Mouse (Mus musculus) heart, adult 2 months (tissue): Measurements from ENCODE around the gene Sema5a. TPM values are rescaled to one million over a fixed set of nuclear protein-coding genes. Genes with fewer than 3 reads are reported as not detected.
A peak's percentile ranks its signal among the peaks of the same experiment; 100 is the strongest.

ENCODE experiments used
- DNase-seq, 2 experiments: peaks; one replicate each; pipeline ENCODE4 v3.0.0; 2021
- H3K27ac ChIP-seq: fragments of 200-600 bp; 2 replicates; pipeline ENCODE4 v1.8.1; 2022
- H3K27me3 ChIP-seq: fragments of 200-500 bp; 2 replicates; pipeline ENCODE4 v1.6.1; 2012; ENCODE audit warnings: mild to moderate bottlenecking, low read length, inconsistent platforms, mixed read lengths; ENCODE audit not compliant: control insufficient read depth, insufficient read depth
- H3K36me3 ChIP-seq: fragments of 200-500 bp; 2 replicates; pipeline ENCODE4 v1.6.1; 2012; ENCODE audit warnings: low read length, inconsistent platforms; ENCODE audit not compliant: control insufficient read depth, insufficient read depth
- H3K4me1 ChIP-seq: fragments of 200-500 bp; 2 replicates; pipeline ENCODE4 v1.6.1; 2011; ENCODE audit warnings: low read length; ENCODE audit not compliant: control insufficient read depth, insufficient read depth
- H3K4me3 ChIP-seq: fragments of 200-600 bp; 2 replicates; pipeline ENCODE4 v1.8.1; 2022
- H3K79me2 ChIP-seq: fragments of 200-500 bp; replicated peaks from 2 replicates; pipeline ENCODE4 v1.6.1; 2012; ENCODE audit warnings: mild to moderate bottlenecking, inconsistent platforms, low read length, moderate library complexity, mixed read lengths; ENCODE audit not compliant: control insufficient read depth, insufficient read depth
- H3K9ac ChIP-seq: fragments of 200-500 bp; 2 replicates; pipeline ENCODE4 v1.6.1; 2012; ENCODE audit warnings: low read depth, mild to moderate bottlenecking, control low read depth, inconsistent platforms, low read length, mixed read lengths
- CTCF ChIP-seq: fragments of 200-600 bp; IDR thresholded peaks from 2 replicates; pipeline ENCODE4 v1.8.1; 2022; ENCODE audit warnings: antibody characterized with exemption, mild to moderate bottlenecking, moderate library complexity
- EP300 ChIP-seq: fragments of 200-500 bp; IDR thresholded peaks from 2 replicates; pipeline ENCODE4 v1.6.1; 2011; ENCODE audit warnings: low read depth, low read length, control low read depth; ENCODE audit not compliant: insufficient read depth
- POLR2A ChIP-seq: fragments of 200-500 bp; IDR thresholded peaks from 2 replicates; pipeline ENCODE4 v1.6.1; 2011; ENCODE audit warnings: mild to moderate bottlenecking, low read depth, low read length, control low read depth; ENCODE audit not compliant: insufficient read depth
- WGBS: fragments of 180-500 bp; shearing (Covaris S2); methylation state at CpG from one replicate; pipeline ENCODE4 v1.1.7; 2018; 5-methylcytosine and 5-hydroxymethylcytosine counted together
- intact Hi-C: fragments of 180-260 bp; cut with DNase I; formaldehyde crosslinking; loops from one replicate; pipeline ENCODE4 v1.15.1; 2025
- polyA plus RNA-seq: library from polyadenylated mRNA; depleted of rRNA; stranded (reverse); fragments of >200 nt; gene quantifications from 2 replicates; pipeline ENCODE4 v1.2.3, GENCODE M21; 2012
- total RNA-seq, 2 experiments: library from RNA; stranded (reverse); gene quantifications; 2 replicates each; pipeline ENCODE4 v1.2.3; 2021

Sema5a gene
- total and polyA plus RNA-seq, 3 experiments: 1.8 to 10.6 (median 7.9) TPM

DNA sequence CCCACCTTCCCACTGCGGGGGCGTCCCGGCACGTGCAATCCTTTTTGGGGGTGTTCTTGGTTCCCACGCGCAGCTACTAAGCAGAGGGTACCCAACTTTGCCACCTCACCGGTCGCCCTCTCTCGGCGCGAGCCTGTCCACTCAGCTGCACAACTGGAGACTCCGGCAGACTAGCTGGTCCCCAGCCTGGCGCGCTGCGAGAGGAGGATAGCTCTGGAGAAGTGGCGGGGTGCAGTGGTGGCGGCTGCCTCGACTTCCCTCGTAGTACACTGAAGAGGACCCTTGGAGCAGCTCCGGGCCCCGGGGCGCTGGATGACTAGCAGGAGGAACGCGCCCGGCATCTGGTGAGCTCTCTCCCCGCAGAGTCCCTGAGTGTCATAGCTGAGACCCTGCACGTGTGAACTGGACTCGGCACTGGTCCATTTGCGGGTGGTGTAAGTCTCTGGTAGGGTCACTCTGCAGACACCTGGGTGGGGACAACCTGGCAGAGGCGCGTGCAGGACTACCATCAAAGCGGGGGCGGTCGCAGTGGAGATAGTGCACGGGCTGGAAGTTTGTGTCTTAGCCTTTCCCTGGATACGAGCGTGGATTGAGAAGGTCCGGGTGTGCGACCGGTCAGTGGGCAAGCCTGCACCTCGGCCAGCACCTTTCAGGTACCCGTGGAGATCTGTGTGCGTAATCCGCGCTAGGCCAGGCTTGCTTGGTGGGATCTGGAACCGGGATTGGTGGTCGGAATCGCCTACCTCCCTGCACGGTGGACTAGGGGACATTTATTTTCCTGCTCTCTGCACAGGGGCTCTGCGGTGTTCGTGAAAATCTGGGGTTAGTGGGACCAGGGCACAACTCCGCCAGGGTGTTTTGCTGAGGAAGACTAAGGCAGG is 586 bp downstream of the Sema5a start:
- intact Hi-C loops: loop anchor here (1.0 to 5.0 kb wide), 3 partner anchors 193 to 522 kb away; no protein-coding TSS in a partner anchor
- under 1% methylated on average over 52 of the region's 52 CpGs for WGBS
- Histone ChIP-seq H3K9ac (peak overlapping the region; percentile 77), H3K27ac (peak overlapping the region; percentile 74), H3K79me2 (no peaks in the 10 kb centered on the region), H3K27me3 (no peaks in the 10 kb centered on the region), H3K36me3 (0 out of 2 replicates have a peak, but pooled peaks cover 2% of the 10 kb centered on the region), H3K4me1 (no peaks in the 10 kb centered on the region; the same call in 1 of the 2 replicates), H3K4me3 (peak overlapping the region; percentile 62)
- TF ChIP-seq CTCF (0 out of 2 replicates have a peak, but pooled peaks have one; percentile 19), EP300 (no peak), POLR2A (no peak)
- DNase-seq: peak; percentile 18 to 43

GRCm38 (mm10) chr15:32245837-32246670 is 1.4 kb downstream of the Sema5a start:
- WGBS: 2% methylated on average over 47 of the region's 47 CpGs
- H3K79me2 ChIP-seq: no peaks in the 10 kb centered on the region
- no peaks in the 10 kb centered on the region for H3K27me3 ChIP-seq
- H3K4me3 ChIP-seq: peak overlapping the region; percentile 62
- peak; percentile 83 to 91 for DNase-seq
- H3K27ac ChIP-seq: peak overlapping the region; percentile 74
- TF ChIP-seq CTCF (peak; percentile 84), POLR2A (no peak)
- peak overlapping the region; percentile 77 for H3K9ac ChIP-seq
- 0 out of 2 replicates have a peak, but pooled peaks cover 2% of the 10 kb centered on the region for H3K36me3 ChIP-seq
- intact Hi-C loops: loop anchor here (1.0 to 5.0 kb wide), 4 partner anchors 192 to 521 kb away; no protein-coding TSS in a partner anchor
- no peaks in the 10 kb centered on the region; the same call in 1 of the 2 replicates for H3K4me1 ChIP-seq

GRCm38 (mm10) chr15:32247281-32247680 is 2.7 kb downstream of the Sema5a start:
- intact Hi-C loops: loop anchor here (2.0 to 5.0 kb wide), 3 partner anchors 322 to 520 kb away; no protein-coding TSS in a partner anchor
- no peaks in the 10 kb centered on the region for H3K27me3 ChIP-seq

DNA sequence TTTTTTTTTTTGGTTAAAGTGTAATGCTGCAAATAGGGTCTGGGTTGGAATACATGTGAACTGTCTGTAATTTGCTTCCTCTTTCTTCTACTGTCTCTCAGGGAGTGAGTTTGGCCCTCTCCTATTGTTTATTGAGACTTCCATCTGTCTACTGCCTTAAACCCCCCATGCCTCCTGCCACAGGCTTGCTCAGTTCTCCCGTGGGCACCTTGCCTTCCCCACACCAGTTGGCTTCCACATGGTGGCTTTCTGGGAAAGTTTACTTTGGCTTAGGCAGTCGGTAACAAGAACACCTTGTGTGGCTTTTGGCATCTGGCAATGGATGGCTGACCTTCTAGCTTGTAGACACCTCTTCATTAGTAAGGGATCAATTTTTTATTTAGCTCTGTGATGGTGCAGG is 10.2 kb downstream of the Sema5a start:
- no peak overlapping the region for H3K4me3 ChIP-seq
- WGBS: 64% methylated on average over 2 of the region's 2 CpGs
- no peak overlapping the region for H3K27ac ChIP-seq
- TF ChIP-seq EP300 (no peak), POLR2A (no peak), CTCF (no peak)
- no peaks in the 10 kb centered on the region for H3K27me3 ChIP-seq
- no peaks in the 10 kb centered on the region for H3K79me2 ChIP-seq
- DNase-seq: no peak
- intact Hi-C loops: no loop called here
- no peaks in the 10 kb centered on the region for H3K4me1 ChIP-seq
- no peak overlapping the region for H3K9ac ChIP-seq
- H3K36me3 ChIP-seq: no peaks in the 10 kb centered on the region

More at GRCm38 (mm10) chr15:32247281-32247680, 2.7 kb downstream of the Sema5a start:
- Histone ChIP-seq H3K4me1 (no peaks in the 10 kb centered on the region), H3K36me3 (no peaks in the 10 kb centered on the region), H3K4me3 (no peak overlapping the region), H3K9ac (no peak overlapping the region), H3K79me2 (no peaks in the 10 kb centered on the region), H3K27ac (peak overlapping the region; percentile 74)
- DNase-seq: no peak
- WGBS: 52% methylated on average over 5 of the region's 5 CpGs
- no peak for TF ChIP-seq POLR2A
- TF ChIP-seq EP300: no peak
- TF ChIP-seq CTCF: no peak

GRCm38 (mm10) chr15:32257340-32257739 is 12.7 kb downstream of the Sema5a start:
- Histone ChIP-seq H3K79me2 (no peaks in the 10 kb centered on the region), H3K27me3 (no peaks in the 10 kb centered on the region), H3K36me3 (no peaks in the 10 kb centered on the region), H3K27ac (peak overlapping the region; percentile 20), H3K4me3 (no peak overlapping the region), H3K9ac (no peak overlapping the region), H3K4me1 (no peaks in the 10 kb centered on the region)
- no peak for DNase-seq
- intact Hi-C loops: no loop called here
- 49% methylated on average over 8 of the region's 8 CpGs for WGBS
- no peak for TF ChIP-seq CTCF
- no peak for TF ChIP-seq EP300
- TF ChIP-seq POLR2A: no peak
